Mouse (Mus musculus) C2C12 (cell line): ENCODE measurements around the gene Thap3. TPM values are rescaled to one million over a fixed set of nuclear protein-coding genes. Genes with fewer than 3 reads are reported as not detected.
"Not testable (repeated sequence)": the region's sequence is repeated elsewhere in the genome, so short reads cannot be mapped to it uniquely, and the experiment has no call there.

ENCODE experiments used
- H3K27me3 ChIP-seq: one replicate; pipeline ENCODE4 v1.6.1; 2011; ENCODE audit not compliant: control insufficient read depth, insufficient read depth, insufficient read length
- H3K36me3 ChIP-seq: one replicate; pipeline ENCODE4 v1.6.1; 2011; ENCODE audit not compliant: control insufficient read depth, insufficient read depth
- H3K4me3 ChIP-seq: one replicate; pipeline ENCODE4 v1.5.1; 2011; ENCODE audit warnings: mild to moderate bottlenecking, control low read depth; ENCODE audit not compliant: poor library complexity, insufficient read depth, severe bottlenecking
- H3K79me2 ChIP-seq: one replicate; pipeline ENCODE4 v1.6.1; 2011; ENCODE audit not compliant: control insufficient read depth, insufficient read depth
- H3K79me3 ChIP-seq: one replicate; pipeline ENCODE4 v1.6.1; 2011; ENCODE audit warnings: low read depth, control low read depth
- H3ac ChIP-seq: one replicate; pipeline ENCODE3; 2011; ENCODE audit warnings: low read depth; ENCODE audit not compliant: control insufficient read depth, insufficient read length
- CEBPB ChIP-seq: IDR thresholded peaks from one replicate; pipeline ENCODE4 v1.6.1; 2011; ENCODE audit warnings: low read depth, mild to moderate bottlenecking, control low read depth, moderate library complexity
- CTCF ChIP-seq: IDR thresholded peaks from one replicate; pipeline ENCODE4 v1.5.1; 2011; ENCODE audit not compliant: control insufficient read depth, insufficient read depth, insufficient read length
- FOSL1 ChIP-seq: IDR thresholded peaks from one replicate; pipeline ENCODE4 v1.8.0; 2011; ENCODE audit warnings: mild to moderate bottlenecking, low read length; ENCODE audit not compliant: poor library complexity, insufficient read depth, severe bottlenecking
- MAX ChIP-seq: IDR thresholded peaks from one replicate; pipeline ENCODE4 v1.6.1; 2011; ENCODE audit warnings: mild to moderate bottlenecking, control low read depth
- MYOD1 ChIP-seq: IDR thresholded peaks from one replicate; pipeline ENCODE4 v1.6.1; 2011; ENCODE audit warnings: low read depth; ENCODE audit not compliant: control insufficient read depth, insufficient read length
- MYOG ChIP-seq: IDR thresholded peaks from one replicate; pipeline ENCODE4 v1.6.1; 2011; ENCODE audit not compliant: control insufficient read depth, insufficient read length; ENCODE audit errors: extremely low read depth
- USF1 ChIP-seq: IDR thresholded peaks from one replicate; pipeline ENCODE4 v1.6.1; 2011; ENCODE audit warnings: low read depth, mild to moderate bottlenecking, control low read depth, moderate library complexity
- long read RNA-seq, 2 experiments: library from polyadenylated mRNA; unstranded; transcript quantifications; one replicate each; pipeline ENCODE4 v2.0.0; 2019 to 2020
- polyA plus RNA-seq: library from polyadenylated mRNA; unstranded; fragments of >200 nt; fragmentation: generic; extraction: Trizol; gene quantifications from one replicate; pipeline ENCODE4 v1.2.1, GENCODE M21; 2012; ENCODE audit warnings: missing spikeins

Gene Thap3
- polyA plus RNA-seq: 32.8 TPM
- long read RNA-seq, experiment 1, transcript Thap3-202 (3 exons, 832 nt): minor isoform, 5 of 36 reads
- long read RNA-seq, experiment 1, transcript Thap3-201 (4 exons, 1,124 nt): major isoform, 15 of 36 reads
- long read RNA-seq, experiment 1, partial matches to known transcripts: 14 of 36 reads
- long read RNA-seq, experiment 1, other reads (novel, unspliced or antisense): 1 of 36 reads
- long read RNA-seq, experiment 2, transcript Thap3-201 (4 exons, 1,124 nt): major isoform, 12 of 14 reads
- long read RNA-seq, experiment 2, partial matches to known transcripts: 1 of 14 reads
- long read RNA-seq, experiment 2, other reads (novel, unspliced or antisense): 0 of 14 reads

- H3ac ChIP-seq: peak within 1 kb of the TSS; percentile 89
- H3K79me3 ChIP-seq: peaks cover 3% of the 10 kb centered on the region
- no peaks in the 10 kb centered on the region for H3K27me3 ChIP-seq
- H3K36me3 ChIP-seq: peaks cover 31% of the 10 kb centered on the region
- H3K4me3 ChIP-seq: peak within 1 kb of the TSS; percentile 60
- H3K79me2 ChIP-seq: peaks cover 52% of the 10 kb centered on the region
- no peak for TF ChIP-seq CTCF
- no peak for TF ChIP-seq CEBPB
- no peak for TF ChIP-seq MYOD1
- TF ChIP-seq USF1: no peak
- no peak for TF ChIP-seq MAX
Observed at GRCm38 (mm10) chr4:151988342-151989109, at the start of gene Thap3. TSS of gene Thap3 (minus strand) at chr4:151988997.

- Histone ChIP-seq H3ac (peak within 1 kb of the TSS; percentile 98), H3K36me3 (peaks cover 26% of the 10 kb centered on the region), H3K79me2 (peaks cover 42% of the 10 kb centered on the region), H3K4me3 (peak within 1 kb of the TSS; percentile 93), H3K79me3 (peaks cover 38% of the 10 kb centered on the region), H3K27me3 (no peaks in the 10 kb centered on the region)
- TF ChIP-seq USF1 (no peak), MYOG (no peak), FOSL1 (no peak), MYOD1 (peak; percentile 64), CTCF (no peak), MAX (no peak)
Observed at GRCm38 (mm10) chr4:152038225-152038984, 49.6 kb upstream of the Thap3 start, which contains the start of gene Tas1r1. TSS of gene Tas1r1 (minus strand) at chr4:152038568.

GRCm38 (mm10) chr4:152036464-152036863, 47.7 kb upstream of the Thap3 start:
- H3K4me3 ChIP-seq, H3K27me3 ChIP-seq, H3ac ChIP-seq, H3K36me3 ChIP-seq: not testable (repeated sequence)
- H3K79me2 ChIP-seq: peaks cover 23% of the 10 kb centered on the region
- H3K79me3 ChIP-seq: peaks cover 20% of the 10 kb centered on the region

- no peaks in the 10 kb centered on the region for H3K27me3 ChIP-seq
- H3K79me3 ChIP-seq: no peaks in the 10 kb centered on the region
- no peak overlapping the region for H3K4me3 ChIP-seq
- TF ChIP-seq MAX (no peak), MYOG (no peak), MYOD1 (no peak), USF1 (no peak), CEBPB (no peak), CTCF (no peak), FOSL1 (no peak)
- H3K79me2 ChIP-seq: no peaks in the 10 kb centered on the region
- H3K36me3 ChIP-seq: no peaks in the 10 kb centered on the region
- H3ac ChIP-seq: no peak overlapping the region
Observed at GRCm38 (mm10) chr4:152032922-152033321, 44.1 kb upstream of the Thap3 start.

GRCm38 (mm10) chr4:152029997-152030396, 41.2 kb upstream of the Thap3 start:
- Histone ChIP-seq H3K79me3 (peaks cover 19% of the 10 kb centered on the region), H3K36me3 (peaks cover 5% of the 10 kb centered on the region), H3K79me2 (peaks cover 22% of the 10 kb centered on the region), H3ac (no peak overlapping the region), H3K27me3 (no peaks in the 10 kb centered on the region), H3K4me3 (no peak overlapping the region)
- TF ChIP-seq USF1 (no peak), MAX (no peak), CTCF (no peak), CEBPB (no peak), FOSL1 (no peak), MYOG (no peak), MYOD1 (no peak)
